Mouse (Mus musculus) forebrain, embryonic 16.5 days (tissue): ENCODE results near the gene Tmem131l. TPM values are rescaled to one million over a fixed set of nuclear protein-coding genes. Genes with fewer than 3 reads are reported as not detected.
A peak's percentile ranks its signal among the peaks of the same experiment; 100 is the strongest.

Source experiments
- ATAC-seq: fragments of 200-750 bp; cut with Nextera tagmentation; 2 replicates; pipeline ENCODE4 v1.8.0; 2017; ENCODE audit warnings: mild to moderate bottlenecking, moderate library complexity
- H3K27ac ChIP-seq: fragments of 300-500 bp; sonication (generic); 2 replicates; pipeline ENCODE4 v1.5.1; 2014; ENCODE audit warnings: low read length, control low read depth
- H3K27me3 ChIP-seq: fragments of 300-500 bp; sonication (generic); replicated peaks from 2 replicates; pipeline ENCODE4 v1.6.1; 2014; ENCODE audit warnings: low read length; ENCODE audit not compliant: control insufficient read depth, insufficient read depth
- H3K36me3 ChIP-seq: fragments of 300-500 bp; sonication (generic); 2 replicates; pipeline ENCODE4 v1.6.1; 2014; ENCODE audit not compliant: control insufficient read depth, insufficient read depth
- H3K4me1 ChIP-seq: fragments of 300-500 bp; sonication (generic); replicated peaks from 2 replicates; pipeline ENCODE4 v1.6.1; 2014; ENCODE audit warnings: low read length; ENCODE audit not compliant: control insufficient read depth, insufficient read depth
- H3K4me2 ChIP-seq: fragments of 300-500 bp; sonication (generic); 2 replicates; pipeline ENCODE4 v1.6.1; 2014; ENCODE audit warnings: mild to moderate bottlenecking, low read length, control low read depth
- H3K4me3 ChIP-seq: fragments of 300-500 bp; sonication (generic); replicated peaks from 2 replicates; pipeline ENCODE4 v1.5.1; 2014; ENCODE audit warnings: mild to moderate bottlenecking, low read length, control low read depth
- H3K9ac ChIP-seq: fragments of 300-500 bp; sonication (generic); replicated peaks from 2 replicates; pipeline ENCODE4 v1.6.1; 2014; ENCODE audit warnings: low read depth, low read length, control low read depth
- H3K9me3 ChIP-seq: fragments of 300-500 bp; sonication (generic); 2 replicates; pipeline ENCODE4 v1.6.1; 2016; ENCODE audit warnings: low read length; ENCODE audit not compliant: control insufficient read depth
- WGBS: fragments of 180-500 bp; shearing (Covaris S2); extraction: QIAGEN DNeasy Blood & Tissue Kit; methylation state at CpG from one replicate; pipeline ENCODE4 v1.1.7; 2014; 5-methylcytosine and 5-hydroxymethylcytosine counted together
- polyA plus RNA-seq: library from polyadenylated mRNA; unstranded; fragments of >200 nt; fragmentation: Nextera tagmentation; extraction: Ambion mirVana; gene quantifications from 2 replicates; pipeline ENCODE4 v1.2.1, GENCODE M21; 2015

The Tmem131l gene
- polyA plus RNA-seq, 1 experiment from 2014 or later, result 129 TPM

DNA sequence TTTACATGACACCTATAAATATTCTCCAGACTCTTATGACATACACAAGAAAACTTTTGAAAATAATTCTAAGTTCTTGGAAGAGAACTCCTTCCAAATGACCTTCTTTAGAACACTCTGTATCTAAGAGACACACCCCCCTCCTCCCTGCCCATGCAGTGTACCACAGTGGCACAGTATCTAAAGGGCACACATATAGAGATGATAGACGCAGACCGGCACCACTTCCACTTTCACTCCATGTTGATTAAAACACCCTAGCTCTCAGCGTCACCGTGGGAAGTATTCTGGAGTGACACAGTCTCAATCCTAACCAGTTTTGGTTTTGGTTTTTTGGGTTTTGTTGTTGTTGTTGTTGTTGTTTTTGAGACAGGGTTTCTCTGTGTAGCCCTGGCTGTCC lies 3.1 kb downstream of the Tmem131l start:
- Histone ChIP-seq H3K9me3 (no peaks in the 10 kb centered on the region), H3K4me1 (peaks cover 62% of the 10 kb centered on the region), H3K4me2 (peak overlapping the region; percentile 82), H3K36me3 (no peaks in the 10 kb centered on the region), H3K9ac (no peak overlapping the region), H3K4me3 (no peak overlapping the region), H3K27ac (no peak overlapping the region), H3K27me3 (no peaks in the 10 kb centered on the region)
- no peak for ATAC-seq
- WGBS, result 87% methylated on average over 4 of the region's 4 CpGs

GRCm38 (mm10) chr3:84035728-84036364 lies 4.1 kb downstream of the Tmem131l start:
- WGBS, result 84% methylated on average over 6 of the region's 6 CpGs
- H3K4me1 ChIP-seq, result peaks cover 62% of the 10 kb centered on the region
- H3K9me3 ChIP-seq, result no peaks in the 10 kb centered on the region
- H3K27ac ChIP-seq, result no peak overlapping the region
- ATAC-seq, result no peak
- H3K4me2 ChIP-seq, result peak overlapping the region; percentile 35
- no peaks in the 10 kb centered on the region for H3K27me3 ChIP-seq
- H3K4me3 ChIP-seq, result no peak overlapping the region
- 0 out of 2 replicates have a peak, but pooled peaks cover 2% of the 10 kb centered on the region for H3K36me3 ChIP-seq
- H3K9ac ChIP-seq, result no peak overlapping the region

- H3K9ac ChIP-seq, result no peak overlapping the region
- no peak for ATAC-seq
- WGBS, result 87% methylated on average over 5 of the region's 5 CpGs
- H3K4me3 ChIP-seq, result no peak overlapping the region
- no peaks in the 10 kb centered on the region for H3K27me3 ChIP-seq
- H3K9me3 ChIP-seq, result no peaks in the 10 kb centered on the region
- peak overlapping the region; percentile 34 for H3K4me2 ChIP-seq
- no peak overlapping the region for H3K27ac ChIP-seq
- H3K36me3 ChIP-seq, result 0 out of 2 replicates have a peak, but pooled peaks cover 2% of the 10 kb centered on the region
- H3K4me1 ChIP-seq, result peaks cover 57% of the 10 kb centered on the region
These were observed 5.7 kb downstream of the Tmem131l start for GRCm38 (mm10) chr3:84034115-84034780.

GRCm38 (mm10) chr3:84032933-84033730 lies 6.8 kb downstream of the Tmem131l start:
- H3K27me3 ChIP-seq, result no peaks in the 10 kb centered on the region
- no peak overlapping the region for H3K4me3 ChIP-seq
- WGBS, result 75% methylated on average over 10 of the region's 10 CpGs
- H3K4me1 ChIP-seq, result peaks cover 62% of the 10 kb centered on the region
- H3K36me3 ChIP-seq, result 0 out of 2 replicates have a peak, but pooled peaks cover 2% of the 10 kb centered on the region
- H3K4me2 ChIP-seq, result peak overlapping the region; percentile 19; the same call in 1 of the 2 replicates
- no peak for ATAC-seq
- H3K27ac ChIP-seq, result no peak overlapping the region
- H3K9ac ChIP-seq, result no peak overlapping the region
- H3K9me3 ChIP-seq, result no peaks in the 10 kb centered on the region

DNA sequence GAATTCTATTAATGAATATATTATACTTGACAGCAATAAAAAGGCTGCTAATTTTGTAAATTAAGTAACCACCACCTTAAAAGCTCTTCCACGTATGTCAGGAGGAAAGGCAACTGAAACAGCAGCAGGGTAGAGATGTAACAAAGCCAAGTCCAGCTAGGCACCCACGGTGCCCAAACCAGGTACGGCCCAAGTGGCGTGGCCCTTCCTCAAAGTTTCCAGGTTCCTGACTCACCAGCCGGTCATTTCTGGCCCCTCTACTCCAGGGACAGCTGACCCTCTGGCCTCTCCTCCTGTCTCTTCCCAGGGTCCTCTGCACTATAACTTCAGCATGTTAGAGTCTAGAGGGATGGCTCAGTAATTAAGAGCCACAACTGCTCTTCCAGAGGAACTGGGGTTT lies 7.6 kb downstream of the Tmem131l start:
- no peak for ATAC-seq
- H3K27me3 ChIP-seq, result no peaks in the 10 kb centered on the region
- no peak overlapping the region for H3K4me3 ChIP-seq
- 89% methylated on average over 5 of the region's 5 CpGs for WGBS
- H3K4me1 ChIP-seq, result peaks cover 56% of the 10 kb centered on the region
- no peak overlapping the region for H3K9ac ChIP-seq
- 0 out of 2 replicates have a peak, but pooled peaks cover 2% of the 10 kb centered on the region for H3K36me3 ChIP-seq
- H3K27ac ChIP-seq, result no peak overlapping the region
- H3K9me3 ChIP-seq, result no peaks in the 10 kb centered on the region
- no peak overlapping the region for H3K4me2 ChIP-seq

- no peak overlapping the region for H3K9ac ChIP-seq
- no peak overlapping the region for H3K27ac ChIP-seq
- H3K4me1 ChIP-seq, result peaks cover 53% of the 10 kb centered on the region
- H3K9me3 ChIP-seq, result no peaks in the 10 kb centered on the region
- 86% methylated on average over 3 of the region's 3 CpGs for WGBS
- no peak for ATAC-seq
- 0 out of 2 replicates have a peak, but pooled peaks cover 2% of the 10 kb centered on the region for H3K36me3 ChIP-seq
- no peaks in the 10 kb centered on the region for H3K27me3 ChIP-seq
- no peak overlapping the region for H3K4me3 ChIP-seq
- H3K4me2 ChIP-seq, result no peak overlapping the region
These were observed 8.8 kb downstream of the Tmem131l start for GRCm38 (mm10) chr3:84031216-84031615.

DNA sequence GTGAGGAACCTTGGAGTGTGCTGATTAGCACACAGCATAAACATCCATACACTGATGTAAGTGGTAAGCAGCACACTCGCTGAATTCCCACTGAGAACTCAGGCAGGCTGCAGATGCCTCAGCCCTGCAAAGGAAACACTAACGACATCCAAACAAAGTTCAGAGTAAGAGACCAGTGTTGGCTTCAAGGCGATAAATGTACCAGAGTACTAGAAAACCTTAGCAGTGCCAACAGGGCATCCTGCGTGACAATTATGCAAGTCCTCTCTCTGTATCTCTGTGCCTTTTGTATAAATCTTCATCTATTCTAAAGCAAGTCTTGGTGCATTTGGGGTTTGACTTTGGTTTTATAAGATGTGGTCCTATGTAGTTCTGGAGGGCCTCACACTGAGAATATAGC lies 11.0 kb downstream of the Tmem131l start:
- Histone ChIP-seq H3K9me3 (no peaks in the 10 kb centered on the region), H3K4me1 (peaks cover 41% of the 10 kb centered on the region), H3K27ac (no peak overlapping the region), H3K4me2 (no peak overlapping the region), H3K9ac (no peak overlapping the region), H3K36me3 (0 out of 2 replicates have a peak, but pooled peaks cover 2% of the 10 kb centered on the region), H3K27me3 (no peaks in the 10 kb centered on the region), H3K4me3 (no peak overlapping the region)
- WGBS, result 73% methylated on average over 4 of the region's 4 CpGs
- ATAC-seq, result no peak

- Histone ChIP-seq H3K4me1 (peaks cover 31% of the 10 kb centered on the region), H3K27ac (no peak overlapping the region), H3K36me3 (0 out of 2 replicates have a peak, but pooled peaks cover 5% of the 10 kb centered on the region), H3K9ac (no peak overlapping the region), H3K4me2 (no peak overlapping the region), H3K4me3 (no peak overlapping the region), H3K27me3 (no peaks in the 10 kb centered on the region), H3K9me3 (no peaks in the 10 kb centered on the region)
- WGBS, result 59% methylated on average over 8 of the region's 8 CpGs
- ATAC-seq, result no peak
These were observed 12.2 kb downstream of the Tmem131l start for GRCm38 (mm10) chr3:84027691-84028159.

GRCm38 (mm10) chr3:84024512-84025072 lies 15.4 kb downstream of the Tmem131l start:
- 66% methylated on average over 12 of the region's 12 CpGs for WGBS
- Histone ChIP-seq H3K27ac (no peak overlapping the region), H3K36me3 (0 out of 2 replicates have a peak, but pooled peaks cover 2% of the 10 kb centered on the region), H3K4me2 (no peak overlapping the region), H3K4me1 (peaks cover 48% of the 10 kb centered on the region), H3K27me3 (no peaks in the 10 kb centered on the region), H3K4me3 (no peak overlapping the region), H3K9me3 (no peaks in the 10 kb centered on the region), H3K9ac (no peak overlapping the region)
- no peak for ATAC-seq
